Mouse (Mus musculus) brain, embryonic 14.5 days (tissue): ENCODE data around the gene Ets1.

ENCODE experiments used
- CTCF ChIP-seq: fragments of 200-500 bp; IDR thresholded peaks from 2 replicates; pipeline ENCODE4 v1.5.1; 2012; ENCODE audit warnings: inconsistent platforms, mild to moderate bottlenecking, moderate library complexity, borderline replicate concordance; ENCODE audit not compliant: insufficient read depth, insufficient read length; ENCODE audit errors: extremely low read depth
- POLR2A ChIP-seq: fragments of 200-500 bp; IDR thresholded peaks from 2 replicates; pipeline ENCODE4 v1.6.1; 2012; ENCODE audit warnings: mild to moderate bottlenecking, inconsistent platforms, borderline replicate concordance; ENCODE audit not compliant: poor library complexity, insufficient read depth, insufficient read length, severe bottlenecking; ENCODE audit errors: extremely low read depth

- TF ChIP-seq POLR2A (no peak), CTCF (no peak)
Measured at GRCm38 (mm10) chr9:32787091-32787490, 151.1 kb downstream of the Ets1 start.
